Mouse (Mus musculus): Measurements from ENCODE around the gene Ppm1h. TPM values are rescaled to one million over a fixed set of nuclear protein-coding genes. Genes with fewer than 3 reads are reported as not detected.

The Ppm1h gene
- total RNA-seq, 2 experiments from 2014 or later: 1.1 to 2.6 TPM

GRCm38 (mm10) chr10:122802901-122803300 is 124.3 kb downstream of the Ppm1h start:
- intact Hi-C loops (cut with DNase I): no loop called here
- DNase-seq: no peak

- intact Hi-C loops (cut with DNase I): no loop called here
- peak; percentile 60 to 63 for DNase-seq
Measured at GRCm38 (mm10) chr10:122803906-122804305, 125.3 kb downstream of the Ppm1h start.

- intact Hi-C loops (cut with DNase I): loop anchor here (1.0 to 5.0 kb wide), 4 partner anchors 126 to 286 kb away; no protein-coding TSS in a partner anchor
- no peak for DNase-seq
Measured at GRCm38 (mm10) chr10:122805866-122806265, 127.3 kb downstream of the Ppm1h start.

GRCm38 (mm10) chr10:122807127-122808105 is 128.9 kb downstream of the Ppm1h start:
- DNase-seq: peak; percentile 52 to 73
- intact Hi-C loops (cut with DNase I): loop anchor here (2.0 to 5.0 kb wide), 3 partner anchors 125 to 285 kb away; no protein-coding TSS in a partner anchor

- DNase-seq: no peak
- intact Hi-C loops (cut with DNase I): loop anchor here (5.0 kb wide), 2 partner anchors 124 to 284 kb away; no protein-coding TSS in a partner anchor
Measured at GRCm38 (mm10) chr10:122808186-122808585, 129.6 kb downstream of the Ppm1h start.

- intact Hi-C loops (cut with DNase I): loop anchor here (5.0 kb wide), 2 partner anchors 122 to 282 kb away; no protein-coding TSS in a partner anchor
- DNase-seq: no peak
Measured at GRCm38 (mm10) chr10:122809851-122810250, 131.3 kb downstream of the Ppm1h start.

- DNase-seq: peak; percentile 32 to 47
- intact Hi-C loops (cut with DNase I): loop anchor here (5.0 kb wide), 1 partner anchor 77 kb away; no protein-coding TSS in a partner anchor
Measured at GRCm38 (mm10) chr10:122815094-122815493, 136.5 kb downstream of the Ppm1h start.

GRCm38 (mm10) chr10:122817741-122818140 is 139.2 kb downstream of the Ppm1h start:
- intact Hi-C loops (cut with DNase I): loop anchor here (5.0 kb wide), 1 partner anchor 75 kb away; no protein-coding TSS in a partner anchor
- DNase-seq: no peak

- DNase-seq: no peak
- intact Hi-C loops (cut with DNase I): loop anchor here (5.0 kb wide), 1 partner anchor 72 kb away; no protein-coding TSS in a partner anchor
Measured at GRCm38 (mm10) chr10:122819808-122820207, 141.2 kb downstream of the Ppm1h start.

GRCm38 (mm10) chr10:122821549-122821948 is 143.0 kb downstream of the Ppm1h start:
- DNase-seq: no peak
- intact Hi-C loops (cut with DNase I): no loop called here

- no peak for DNase-seq
- intact Hi-C loops (cut with DNase I): no loop called here
Measured at GRCm38 (mm10) chr10:122823642-122824041, 145.1 kb downstream of the Ppm1h start.

GRCm38 (mm10) chr10:122826696-122827331 is 148.3 kb downstream of the Ppm1h start:
- intact Hi-C loops (cut with DNase I): no loop called here
- no peak for DNase-seq

GRCm38 (mm10) chr10:122827719-122828414 is 149.3 kb downstream of the Ppm1h start:
- no peak for DNase-seq
- intact Hi-C loops (cut with DNase I): no loop called here

GRCm38 (mm10) chr10:122829801-122830217 is 151.2 kb downstream of the Ppm1h start:
- intact Hi-C loops (cut with DNase I): no loop called here

GRCm38 (mm10) chr10:122830638-122831037 is 152.1 kb downstream of the Ppm1h start:
- DNase-seq: no peak
- intact Hi-C loops (cut with DNase I): no loop called here

More at GRCm38 (mm10) chr10:122829801-122830217, 151.2 kb downstream of the Ppm1h start:
- DNase-seq: no peak

- DNase-seq: peak in 1 of 2 experiments; percentile 32
- intact Hi-C loops (cut with DNase I): no loop called here
Measured at GRCm38 (mm10) chr10:122842014-122842413, 163.5 kb downstream of the Ppm1h start.

GRCm38 (mm10) chr10:122842961-122843360 is 164.4 kb downstream of the Ppm1h start:
- intact Hi-C loops (cut with DNase I): no loop called here
- no peak for DNase-seq

- intact Hi-C loops (cut with DNase I): no loop called here
- no peak for DNase-seq
Measured at GRCm38 (mm10) chr10:122845471-122845870, 166.9 kb downstream of the Ppm1h start.

- intact Hi-C loops (cut with DNase I): no loop called here
- DNase-seq: no peak
Measured at GRCm38 (mm10) chr10:122846476-122846875, 167.9 kb downstream of the Ppm1h start.

GRCm38 (mm10) chr10:122848020-122848457 is 169.5 kb downstream of the Ppm1h start:
- intact Hi-C loops (cut with DNase I): no loop called here

More at GRCm38 (mm10) chr10:122848020-122848457, 169.5 kb downstream of the Ppm1h start:
- DNase-seq: no peak
